Mouse (Mus musculus): ENCODE data around the gene Chst8.
A peak's percentile ranks its signal among the peaks of the same experiment; 100 is the strongest.

Chst8 gene

DNA sequence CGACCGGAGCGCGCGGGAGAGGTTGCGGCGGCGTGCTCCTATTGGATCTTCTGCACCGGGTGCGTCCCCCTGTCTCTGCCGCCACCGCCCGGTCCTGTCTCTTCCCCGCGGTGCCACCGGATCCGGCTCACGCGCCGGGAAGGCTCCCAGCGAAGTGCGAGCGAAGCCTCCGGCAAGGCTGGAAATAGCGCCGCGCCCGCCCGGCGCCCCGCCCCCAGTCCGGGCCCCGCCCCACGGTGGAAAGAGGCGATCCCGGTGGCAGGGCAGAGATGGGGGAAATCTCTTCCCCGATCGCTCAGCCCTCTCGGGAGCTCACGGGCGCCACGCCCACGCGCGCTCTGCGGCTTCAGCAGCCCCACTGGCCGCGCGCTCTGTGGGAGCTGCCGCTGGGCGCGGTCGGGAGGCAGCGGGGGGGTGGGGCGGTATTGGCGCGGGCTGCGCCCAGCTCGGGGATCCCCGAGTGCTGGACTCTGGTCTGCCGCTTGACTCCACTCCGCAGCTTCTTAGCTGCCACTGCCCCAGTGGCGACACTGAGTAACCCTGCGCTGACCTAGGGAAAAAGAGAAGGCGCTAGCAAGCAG, at the start of gene Chst8:
Chst8 (minus strand) TSS at position 181 of the 581 bp plus-strand sequence.
- peak; percentile 45 for DNase-seq (ENCODE audit: low spot score)

DNA sequence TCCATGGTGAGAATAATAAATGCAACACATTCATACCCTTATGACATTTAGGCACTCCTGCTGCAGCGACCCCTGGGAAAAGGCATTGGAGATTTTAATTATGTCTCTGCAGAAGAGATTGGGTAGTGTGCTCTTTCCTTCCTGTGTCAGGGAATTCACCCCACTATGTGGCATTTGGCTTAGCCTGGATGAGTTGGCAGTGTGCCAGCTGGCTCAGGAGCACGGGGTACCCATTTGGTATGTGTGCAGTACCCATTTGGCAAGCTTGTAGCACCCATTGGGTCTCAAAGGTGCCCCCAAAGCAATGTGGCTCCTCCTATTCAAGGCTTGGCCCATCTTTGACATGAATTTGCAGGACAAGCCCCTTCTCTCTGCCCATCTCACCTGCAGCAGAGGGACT, 45.8 kb upstream of the Chst8 start:
- DNase-seq (ENCODE audit: low spot score) = no peak

DNA sequence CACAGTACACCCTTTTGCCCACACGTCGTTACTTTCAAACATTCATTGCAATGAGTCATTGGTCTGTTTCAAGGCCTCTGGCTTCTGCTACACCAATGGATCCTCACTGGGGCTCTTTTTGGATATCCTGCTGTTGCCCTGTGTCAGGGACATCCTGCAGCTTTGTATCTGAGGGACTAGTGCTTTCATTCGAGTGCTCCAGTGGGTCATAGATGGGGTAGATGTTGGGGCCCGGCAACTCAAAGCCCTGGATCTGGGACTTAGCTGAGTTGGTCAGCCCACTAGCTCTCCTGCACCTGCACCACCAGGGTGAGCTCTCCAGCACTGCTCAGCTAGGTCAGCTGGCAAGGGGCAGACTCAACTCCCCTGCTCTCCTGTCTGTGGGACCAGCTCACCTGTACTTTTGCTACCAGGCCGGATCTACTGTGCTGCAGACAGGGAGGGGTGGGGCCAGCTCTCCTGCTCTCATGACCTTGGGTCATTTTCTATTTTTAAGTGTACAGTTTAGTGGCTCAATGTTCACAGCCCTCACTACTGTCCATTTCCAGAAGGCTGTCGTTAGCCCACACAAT, 42.4 kb upstream of the Chst8 start:
- DNase-seq (ENCODE audit: low spot score) = no peak

DNA sequence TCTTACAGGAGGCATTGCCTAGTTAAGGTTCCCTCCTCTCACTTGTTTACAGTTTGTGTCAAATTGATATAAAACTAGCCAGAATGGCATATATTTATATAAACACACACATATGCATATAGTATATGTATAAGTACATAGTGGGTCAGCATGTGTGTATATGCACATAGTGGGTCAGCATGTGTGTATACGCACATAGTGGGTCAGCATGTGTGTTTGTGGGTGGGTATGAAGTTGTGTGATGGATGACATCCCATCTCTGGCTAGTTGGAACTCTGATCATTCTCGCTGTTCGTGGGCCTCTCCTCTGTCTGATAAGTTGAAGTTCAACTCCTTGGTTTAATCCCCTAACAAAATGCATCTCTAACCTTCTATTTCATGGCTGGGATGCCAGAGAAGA, 40.9 kb upstream of the Chst8 start:
- DNase-seq (ENCODE audit: low spot score) = no peak

DNA sequence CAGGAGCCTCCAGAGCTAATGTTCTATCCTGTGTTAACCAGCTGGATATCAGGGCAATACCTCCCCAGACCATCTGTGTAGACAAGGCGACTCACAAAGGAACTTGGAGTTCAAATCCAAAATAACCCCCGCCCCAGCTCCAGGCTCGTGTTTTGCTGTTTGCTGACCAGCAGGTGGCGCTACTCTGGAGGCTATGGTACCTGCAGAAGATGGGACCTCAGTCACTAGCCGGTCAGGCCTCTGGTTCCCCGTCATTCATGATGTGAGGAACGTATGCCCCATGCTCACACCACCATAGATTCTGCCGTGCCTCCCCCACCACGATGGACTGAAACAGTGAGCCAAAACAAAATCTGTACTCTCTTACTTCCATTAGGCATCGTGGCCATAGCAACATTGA, 37.1 kb upstream of the Chst8 start:
- DNase-seq (ENCODE audit: low spot score) = peak; percentile 62

DNA sequence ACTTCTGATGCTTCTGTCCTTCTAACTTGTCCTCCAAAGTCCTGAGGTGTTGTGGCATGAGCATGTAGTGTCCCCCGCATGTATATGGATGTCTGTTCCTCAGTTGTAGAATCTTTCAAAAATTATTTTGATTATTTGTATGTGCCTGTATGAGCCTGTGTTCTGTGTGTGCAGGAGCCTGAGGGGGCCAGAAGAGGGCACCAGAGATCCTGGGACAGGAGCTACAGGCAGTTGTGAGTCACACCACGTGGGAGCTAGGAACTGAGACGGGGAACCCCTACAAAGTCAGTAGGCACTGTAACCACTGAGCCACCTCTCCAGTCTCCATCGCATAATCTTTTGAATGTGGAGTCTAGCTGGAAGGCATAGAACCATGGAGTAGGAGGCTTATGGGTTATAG, 36.3 kb upstream of the Chst8 start:
- no peak for DNase-seq (ENCODE audit: low spot score)

DNA sequence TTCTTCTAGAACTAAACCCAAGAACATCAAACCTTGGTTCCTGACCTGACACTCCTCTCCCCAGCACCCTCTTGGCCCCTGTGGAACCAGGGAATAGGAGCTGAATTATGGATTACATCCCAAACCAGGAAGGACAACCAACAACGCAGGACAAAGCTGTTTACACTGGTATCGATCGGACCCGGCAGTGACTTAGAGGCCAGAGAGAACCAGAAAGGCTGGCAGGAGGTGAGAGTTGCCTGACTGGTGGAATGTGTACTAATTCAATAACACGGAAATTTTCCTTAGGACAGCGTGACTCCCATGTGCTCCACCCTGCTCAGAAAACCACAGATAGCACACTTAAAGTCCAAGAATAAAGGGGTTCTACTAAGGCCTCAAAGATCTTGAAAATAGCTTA, 35.4 kb upstream of the Chst8 start:
- no peak for DNase-seq (ENCODE audit: low spot score)

DNA sequence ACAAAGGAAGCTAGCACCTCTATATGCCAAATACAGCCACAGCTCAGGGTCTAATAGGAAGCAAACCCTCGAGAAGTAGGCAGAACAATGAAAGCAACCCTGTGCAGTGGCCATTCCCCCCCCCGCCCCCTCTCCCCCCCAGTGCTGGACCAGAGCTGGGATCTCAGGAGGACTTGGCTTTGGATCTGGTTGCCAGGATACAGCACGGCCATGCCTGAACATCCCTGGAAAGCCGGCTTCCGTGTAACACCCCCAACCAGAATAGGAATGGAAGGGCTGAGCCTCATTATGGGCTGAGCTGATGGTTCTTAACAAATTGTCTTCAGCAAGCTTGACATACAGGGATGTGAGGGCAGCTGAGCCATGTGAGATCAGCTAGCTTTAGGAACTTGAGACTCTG, 34.9 kb upstream of the Chst8 start:
- DNase-seq (ENCODE audit: low spot score) = no peak

DNA sequence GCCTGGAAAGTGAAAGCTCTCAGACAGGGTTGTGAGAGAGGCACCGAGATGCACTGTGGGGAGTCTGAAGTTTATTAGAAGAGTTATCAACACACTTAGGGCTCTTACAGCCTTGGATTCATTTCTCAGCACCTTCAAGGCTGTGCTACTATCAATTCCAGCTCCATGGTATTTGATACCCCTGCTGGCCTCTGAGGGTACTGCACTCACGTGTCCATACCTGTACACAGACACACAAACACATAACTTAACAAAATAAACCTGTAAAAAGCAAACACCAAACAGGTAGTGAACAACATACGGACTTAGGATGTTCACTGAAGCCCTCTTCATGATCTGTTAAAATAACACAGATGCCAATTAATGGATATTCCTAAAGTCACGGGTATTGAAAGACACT, 26.2 kb upstream of the Chst8 start:
- DNase-seq (ENCODE audit: low spot score) = no peak

DNA sequence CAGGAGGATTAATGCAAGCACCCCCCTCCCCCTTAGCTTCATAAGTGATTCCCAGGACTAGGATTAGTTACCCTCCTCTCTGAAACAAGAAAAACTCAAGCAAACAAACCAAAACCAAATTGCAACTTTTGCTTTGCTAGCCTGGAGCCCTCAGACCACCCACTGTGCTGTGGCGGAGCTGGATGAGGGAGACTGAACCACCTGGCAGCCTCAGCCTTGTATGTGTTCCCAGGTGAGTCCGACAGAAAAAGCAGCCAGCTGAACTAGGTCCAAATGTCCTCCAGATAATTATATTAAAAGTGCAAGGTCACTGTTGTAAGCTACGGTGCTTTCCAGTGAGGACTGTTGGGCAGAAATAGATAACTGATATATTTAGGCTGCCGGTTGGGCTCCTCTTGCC, 25.7 kb upstream of the Chst8 start:
- peak; percentile 67 for DNase-seq (ENCODE audit: low spot score)

DNA sequence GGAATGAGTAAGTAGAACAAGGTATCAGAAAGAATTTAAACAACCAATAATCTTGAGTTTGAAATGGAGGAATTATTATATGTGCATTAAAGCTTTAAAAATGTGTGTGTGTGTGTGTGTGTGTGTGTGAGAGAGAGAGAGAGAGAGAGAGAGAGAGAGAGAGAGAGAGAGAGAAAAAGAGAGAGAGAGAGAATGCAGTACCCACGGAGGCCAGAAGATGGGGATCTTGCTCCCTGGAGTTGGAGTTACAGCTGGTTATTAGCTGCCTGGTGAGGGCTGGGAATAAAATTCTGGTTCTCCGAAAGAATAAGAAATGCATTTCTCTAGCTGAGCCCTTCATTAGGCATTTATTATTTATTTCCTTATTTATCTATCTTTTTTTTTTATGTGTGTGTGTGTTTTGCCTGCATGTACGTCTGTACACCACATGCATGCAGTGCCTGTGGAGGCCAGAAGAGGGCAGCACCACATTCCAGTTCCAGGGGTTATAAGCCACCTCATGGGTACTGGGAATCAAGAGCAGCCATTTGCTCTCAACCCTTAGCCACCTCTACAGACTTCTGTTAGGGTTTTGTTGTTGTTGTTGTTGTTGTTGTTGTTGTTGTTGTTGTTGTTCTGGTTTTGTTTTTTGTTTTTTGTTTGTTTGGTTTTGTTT, 13.9 kb upstream of the Chst8 start:
- peak; percentile 47 for DNase-seq (ENCODE audit: low spot score)

DNA sequence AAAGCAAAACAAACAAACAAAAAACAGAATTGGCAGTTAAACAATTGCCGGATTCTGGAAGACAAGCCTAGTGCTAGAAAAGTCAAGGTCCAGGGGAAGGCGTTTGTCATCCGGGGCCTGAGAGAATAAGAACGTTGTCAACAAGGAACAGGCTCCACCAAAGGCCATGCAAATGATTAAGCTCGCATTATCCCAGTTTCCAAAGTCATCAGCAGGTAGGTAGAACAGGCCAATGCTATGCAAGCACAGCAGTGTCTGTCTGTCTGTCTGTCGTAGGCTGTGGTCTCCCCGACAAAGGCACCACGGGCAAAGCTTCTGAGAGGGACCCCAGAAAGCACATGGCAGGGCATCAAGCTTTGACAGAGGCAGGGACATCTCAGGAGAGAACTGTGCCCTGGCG, 9.1 kb upstream of the Chst8 start:
- no peak for DNase-seq (ENCODE audit: low spot score)

DNA sequence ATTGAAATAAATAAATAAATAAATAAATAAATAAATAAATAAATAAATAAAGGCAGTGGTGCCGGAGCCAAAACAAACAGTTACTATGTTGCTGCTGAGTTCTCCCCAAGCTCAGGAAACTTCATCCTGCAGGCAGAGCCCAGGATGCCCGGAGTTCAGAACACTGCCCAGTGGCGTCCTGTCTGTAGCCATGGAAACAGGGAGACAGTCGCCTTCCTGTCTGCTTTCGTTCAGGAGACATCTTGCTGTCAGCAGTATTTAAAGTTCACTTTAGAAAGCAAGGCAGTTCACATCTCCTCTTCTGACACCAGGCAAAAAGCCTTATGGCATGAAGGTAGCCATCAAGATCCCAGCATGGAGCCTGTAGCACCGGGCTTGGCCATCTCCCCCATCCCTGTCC, 8.0 kb upstream of the Chst8 start:
- no peak for DNase-seq (ENCODE audit: low spot score)

DNA sequence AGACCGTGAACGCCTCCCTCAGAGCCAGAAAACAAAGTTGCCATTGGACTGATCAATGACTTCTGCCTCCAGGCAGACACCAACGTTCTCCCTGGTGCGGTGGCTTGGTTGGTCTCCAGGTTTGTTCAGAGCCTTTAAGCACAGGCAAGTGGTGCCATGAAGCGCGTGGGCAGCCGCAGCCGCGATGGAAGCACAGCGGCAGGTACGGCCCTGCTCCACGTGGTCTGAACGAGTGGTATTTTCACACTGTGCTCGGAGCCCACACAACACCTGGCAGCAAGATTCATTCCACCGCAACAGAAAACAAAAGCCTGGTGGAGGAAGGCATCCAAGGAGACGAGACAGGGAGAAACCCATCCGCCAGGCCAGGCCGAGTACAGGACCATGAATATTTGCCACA, 7.3 kb upstream of the Chst8 start:
- no peak for DNase-seq (ENCODE audit: low spot score)

DNA sequence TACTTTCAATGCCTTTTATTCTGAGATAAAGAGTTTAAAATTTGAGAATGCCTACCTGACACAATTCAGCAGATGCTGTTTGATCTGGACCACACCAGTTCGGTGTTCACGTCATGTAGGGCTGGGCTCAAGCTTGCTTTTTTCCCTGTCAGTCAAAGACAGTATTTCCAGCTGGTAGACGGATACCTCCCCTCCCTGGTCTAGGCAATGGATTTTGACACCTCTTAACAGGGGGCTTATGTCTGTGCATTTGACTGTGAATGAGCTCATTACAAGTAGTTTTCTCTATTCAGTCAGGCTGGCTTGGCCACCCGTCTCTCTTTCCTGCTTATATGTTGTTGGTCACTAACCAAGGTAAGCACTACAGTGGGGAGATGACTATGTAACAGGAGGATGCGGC, 6.1 kb upstream of the Chst8 start:
- DNase-seq (ENCODE audit: low spot score) = no peak

DNA sequence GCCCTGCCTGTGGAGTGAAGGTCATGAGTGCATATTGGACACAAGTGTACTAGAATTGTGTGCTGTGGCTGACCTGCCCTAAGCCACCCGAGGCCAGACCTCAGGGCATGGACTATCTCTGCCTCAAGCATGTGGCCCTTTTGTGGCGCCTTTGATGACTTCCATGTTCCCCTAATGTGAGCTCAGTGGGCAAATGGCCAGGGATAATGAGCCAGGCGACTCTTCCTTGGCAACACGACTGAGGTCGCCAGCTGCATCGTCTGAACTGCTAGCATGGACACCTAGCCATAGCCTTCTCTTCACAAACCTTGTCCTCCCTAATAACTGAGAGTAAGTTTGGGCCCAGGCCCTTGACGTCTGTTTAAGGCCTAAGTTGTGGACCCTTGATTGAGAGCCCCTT, 4.5 kb upstream of the Chst8 start:
- no peak for DNase-seq (ENCODE audit: low spot score)

DNA sequence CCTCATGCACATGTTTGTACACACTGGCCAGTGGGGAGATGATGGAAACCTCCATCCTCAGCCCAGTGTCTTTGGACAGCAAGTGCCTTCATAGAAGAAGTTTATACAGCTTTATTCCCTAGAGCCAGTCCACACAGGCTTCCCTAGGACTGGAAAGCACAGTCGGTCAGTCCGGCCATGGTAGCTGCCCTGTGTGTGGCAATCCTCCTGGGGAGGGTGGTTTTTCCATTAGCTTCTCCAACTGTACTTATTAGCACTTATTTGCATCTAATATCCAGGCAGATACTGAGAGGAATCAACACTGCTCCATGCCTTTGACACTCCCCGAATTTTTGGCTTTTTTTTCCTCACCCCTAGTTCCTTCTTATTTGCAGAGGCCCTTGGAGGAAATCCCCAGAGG, 2.3 kb upstream of the Chst8 start:
- no peak for DNase-seq (ENCODE audit: low spot score)

DNA sequence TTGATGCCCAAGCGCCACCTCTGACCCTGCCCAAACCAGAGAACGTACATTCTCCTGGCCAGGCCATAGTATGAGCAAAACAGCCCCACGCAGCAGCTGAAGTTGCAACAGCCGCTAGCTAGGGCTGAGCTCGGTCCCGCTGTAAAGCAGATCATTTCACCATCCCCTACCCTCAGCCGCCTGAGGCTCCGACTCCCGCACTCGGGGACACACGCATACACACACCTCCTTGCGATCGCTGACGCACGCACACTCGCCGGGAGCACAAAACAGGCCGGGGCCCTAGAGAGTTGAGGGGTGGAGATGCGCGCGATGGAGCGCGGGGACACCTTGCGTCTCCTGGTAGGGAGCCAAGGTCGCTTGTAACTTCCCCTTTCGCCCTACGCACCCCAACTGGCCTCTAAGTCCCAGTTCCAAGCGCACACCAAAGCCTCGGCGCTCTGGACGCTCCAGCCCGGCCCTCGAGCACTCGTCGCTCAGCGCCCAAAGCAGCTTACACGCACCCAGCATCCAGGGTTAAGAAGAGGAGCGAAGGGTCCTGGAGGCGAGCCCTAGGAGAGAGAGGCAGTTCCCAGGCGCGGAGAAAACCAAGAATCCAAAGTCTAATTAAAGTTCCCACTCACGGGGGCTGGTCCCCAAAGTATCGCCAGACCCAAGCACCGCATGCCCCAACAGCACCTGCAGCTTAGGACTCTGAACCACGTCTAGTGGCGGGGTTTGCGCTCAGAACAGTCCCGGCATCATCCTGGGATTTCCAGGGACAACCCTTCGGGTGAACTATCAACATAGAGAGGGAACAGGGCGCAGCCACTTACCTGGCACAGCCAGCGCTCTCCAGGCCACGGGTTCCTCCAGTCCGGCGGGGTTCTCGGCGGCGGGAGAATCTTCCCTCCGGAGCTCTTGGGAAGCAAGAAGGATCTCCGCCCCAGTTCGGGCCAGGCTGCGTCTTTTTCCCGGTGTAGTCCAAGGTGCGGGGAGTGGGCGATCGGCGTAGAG, 682 bp downstream of the Chst8 start:
- DNase-seq (ENCODE audit: low spot score) = no peak

DNA sequence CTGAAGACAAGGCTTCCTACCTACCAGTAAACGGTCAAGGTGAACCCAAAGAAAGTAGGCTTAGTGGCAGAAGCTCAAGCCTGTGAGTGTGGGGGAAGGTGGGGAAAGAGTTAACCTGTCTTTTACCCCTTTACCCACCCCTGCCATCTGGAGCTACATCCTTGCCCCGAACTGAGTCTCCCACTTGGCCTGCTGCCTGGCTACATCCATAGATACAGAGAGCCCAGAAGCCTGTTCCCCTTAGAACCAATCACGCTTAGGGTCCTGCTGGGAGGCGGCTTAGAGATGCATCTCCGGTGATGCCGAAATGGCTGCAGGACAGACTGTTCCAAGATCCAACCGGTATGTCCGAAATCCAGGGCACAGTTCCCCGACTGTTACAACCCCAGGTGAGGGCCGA, 1.5 kb downstream of the Chst8 start:
- no peak for DNase-seq (ENCODE audit: low spot score)

DNA sequence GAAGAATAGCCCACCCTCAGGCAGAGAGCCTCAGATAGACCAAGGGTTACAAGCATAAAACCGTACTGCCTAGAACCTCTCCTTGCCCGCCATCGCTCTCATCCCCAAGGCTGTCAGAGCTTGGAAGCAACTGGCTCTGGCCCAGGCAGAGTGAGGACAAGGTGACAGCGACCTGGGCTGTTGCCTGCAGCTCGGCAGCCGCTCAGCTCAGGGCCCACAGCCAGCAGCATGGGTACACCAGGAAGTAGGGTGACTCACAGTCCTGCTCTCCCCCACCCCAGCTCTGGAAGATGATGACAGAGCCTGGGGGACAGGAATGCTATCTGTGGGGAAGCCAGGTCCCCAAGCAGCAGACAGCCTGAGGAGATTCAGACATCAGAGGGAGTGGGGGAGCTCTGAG, 6.2 kb downstream of the Chst8 start:
- peak; percentile 26 for DNase-seq (ENCODE audit: low spot score)

DNA sequence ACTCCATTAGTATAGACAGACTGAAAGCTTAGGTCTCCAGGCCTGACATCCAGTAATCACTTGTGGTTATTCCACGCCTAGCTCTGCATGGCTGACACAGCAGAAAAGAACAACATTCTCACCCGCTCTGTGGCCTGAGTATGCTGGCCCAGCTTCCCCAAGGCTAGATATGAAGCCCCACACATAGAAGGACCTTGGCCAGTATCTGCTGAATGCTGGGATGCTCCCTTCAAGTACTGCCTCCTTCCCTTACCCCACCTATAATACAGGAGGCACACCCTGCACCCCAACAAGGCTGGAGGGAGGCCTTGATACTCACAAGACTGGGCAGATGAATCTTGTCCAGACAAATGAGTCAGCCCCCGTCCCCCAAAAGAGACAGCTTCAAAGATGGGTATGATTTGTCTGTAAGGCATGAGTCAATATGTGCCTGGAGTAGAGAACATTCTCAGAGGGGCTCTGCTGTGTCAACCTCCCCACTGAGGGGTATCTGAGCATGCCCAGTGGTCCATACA, 6.8 kb downstream of the Chst8 start:
- no peak for DNase-seq (ENCODE audit: low spot score)

DNA sequence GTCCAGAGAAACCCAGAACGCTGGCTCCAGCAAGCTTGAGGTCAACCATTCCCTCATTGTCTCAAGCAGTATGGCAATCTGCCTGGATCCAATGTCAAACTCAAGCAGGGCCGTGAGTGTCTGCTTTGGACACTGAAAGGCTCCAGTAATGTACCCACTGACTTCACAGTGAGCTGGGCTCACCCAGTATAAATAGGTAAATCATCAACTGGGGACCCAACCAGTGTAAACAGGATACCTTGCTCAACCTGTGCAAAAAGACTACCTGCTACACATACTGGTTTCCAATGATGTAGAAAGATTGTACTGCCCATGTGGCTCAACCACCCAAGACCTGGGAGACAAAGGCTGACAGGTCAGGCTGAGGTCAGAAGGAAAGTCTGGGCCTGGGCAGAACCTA, 7.5 kb downstream of the Chst8 start:
- no peak for DNase-seq (ENCODE audit: low spot score)
